Mouse (Mus musculus): Measurements from ENCODE around the gene Neurod4. TPM values are rescaled to one million over a fixed set of nuclear protein-coding genes. Genes with fewer than 3 reads are reported as not detected.
A peak's percentile ranks its signal among the peaks of the same experiment; 100 is the strongest.

Gene Neurod4
- polyA plus RNA-seq (2015; fragmentation: Nextera tagmentation; extraction: Ambion mirVana), result not detected in 2 replicates

DNA sequence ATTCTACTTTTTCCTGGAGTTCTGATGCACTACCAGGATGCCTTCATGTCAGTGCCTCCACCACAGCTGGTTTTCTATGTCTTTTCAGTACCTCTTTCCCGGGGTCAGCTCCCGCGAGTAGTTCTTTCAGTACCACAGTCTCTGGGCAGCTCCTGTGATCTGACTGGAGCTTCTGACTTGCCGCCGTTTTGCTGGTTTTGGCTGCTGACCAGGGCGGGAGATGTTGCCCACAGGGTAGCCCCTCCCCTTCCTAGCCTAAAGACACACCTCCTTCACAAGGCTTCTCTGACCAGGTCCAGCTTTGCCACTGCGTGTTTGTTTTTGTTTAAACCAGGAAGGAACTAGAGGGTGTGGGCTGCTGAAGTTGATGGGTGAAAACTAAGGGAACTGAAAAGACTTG lies at the start of gene Neurod4:
Gene Neurod4, minus strand, starts transcription at position 175 of the 400 bp plus-strand sequence.
- 2% methylated on average over 7 of the region's 7 CpGs for WGBS
- Histone ChIP-seq H3K9ac (ENCODE audit: low read length) (no peak within 1 kb of the TSS), H3K27me3 (ENCODE audit: control insufficient read depth, insufficient read depth, low read depth, low read length) (no peaks in the 10 kb centered on the region), H3K9me3 (ENCODE audit: control insufficient read depth, low read length) (no peaks in the 10 kb centered on the region), H3K4me3 (ENCODE audit: low read length) (no peak within 1 kb of the TSS), H3K27ac (ENCODE audit: low read length) (no peak within 1 kb of the TSS), H3K4me2 (ENCODE audit: low read depth, low read length) (no peak within 1 kb of the TSS), H3K4me1 (replicated peaks; ENCODE audit: control insufficient read depth, insufficient read depth, low read length) (no peaks in the 10 kb centered on the region), H3K36me3 (ENCODE audit: control insufficient read depth, insufficient read depth, low read length) (no peaks in the 10 kb centered on the region)
- ATAC-seq (ENCODE audit: low read depth), result 0 out of 2 replicates have a peak, but pooled peaks have one; percentile 34

DNA sequence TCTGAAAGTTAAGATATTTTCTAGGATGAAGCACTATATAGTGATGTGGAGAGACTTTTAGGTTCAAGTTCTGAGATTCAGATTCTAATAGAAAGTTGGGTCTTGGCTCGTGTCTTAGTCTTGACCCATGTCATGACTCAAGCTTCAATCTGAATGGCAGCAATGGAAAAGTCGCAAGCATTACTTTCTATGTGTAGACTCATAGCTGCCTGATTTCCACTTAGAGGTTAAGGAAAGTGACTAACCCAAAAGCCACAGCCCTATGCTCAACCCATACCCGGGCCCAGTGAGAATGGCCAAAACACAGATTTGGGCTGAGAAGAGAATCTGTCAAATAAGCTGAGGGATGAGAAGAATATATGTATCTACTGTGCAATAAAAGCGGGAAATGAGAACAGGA lies 44.2 kb upstream of the Neurod4 start:
- Histone ChIP-seq H3K4me3 (ENCODE audit: low read length) (no peak overlapping the region), H3K4me1 (replicated peaks; ENCODE audit: control insufficient read depth, insufficient read depth, low read length) (no peaks in the 10 kb centered on the region), H3K36me3 (ENCODE audit: control insufficient read depth, insufficient read depth, low read length) (no peaks in the 10 kb centered on the region), H3K9ac (ENCODE audit: low read length) (no peak overlapping the region), H3K27ac (ENCODE audit: low read length) (no peak overlapping the region), H3K4me2 (ENCODE audit: low read depth, low read length) (no peak overlapping the region), H3K27me3 (ENCODE audit: control insufficient read depth, insufficient read depth, low read depth, low read length) (no peaks in the 10 kb centered on the region), H3K9me3 (ENCODE audit: control insufficient read depth, low read length) (no peaks in the 10 kb centered on the region)
- WGBS, result 79% methylated on average over 4 of the region's 4 CpGs
- ATAC-seq (ENCODE audit: low read depth), result no peak

DNA sequence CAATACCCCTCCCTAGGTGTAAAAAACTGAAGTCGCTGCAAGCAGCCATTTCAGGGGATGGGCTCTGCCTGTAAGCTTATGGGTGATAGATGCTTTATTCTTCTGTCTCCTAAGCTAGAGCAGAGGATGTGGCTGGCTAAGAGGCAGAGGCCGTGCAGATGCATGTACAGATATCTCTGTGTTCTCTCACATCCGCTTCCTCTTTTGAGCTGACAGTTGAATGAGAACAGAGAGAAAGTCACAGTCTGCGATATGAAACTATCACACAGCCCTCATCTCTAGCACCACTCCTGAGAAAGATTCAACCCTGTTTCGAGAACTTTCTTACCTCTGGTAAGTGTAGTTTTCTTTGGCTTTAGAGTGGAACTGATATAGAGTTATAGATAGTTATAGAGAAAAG lies 42.6 kb upstream of the Neurod4 start, which contains the start of gene Tespa1:
Gene Tespa1, plus strand, starts transcription at position 234 of the 400 bp plus-strand sequence.
- Histone ChIP-seq H3K4me3 (ENCODE audit: low read length) (no peak within 1 kb of the TSS), H3K36me3 (ENCODE audit: control insufficient read depth, insufficient read depth, low read length) (no peaks in the 10 kb centered on the region), H3K4me2 (ENCODE audit: low read depth, low read length) (no peak within 1 kb of the TSS), H3K27me3 (ENCODE audit: control insufficient read depth, insufficient read depth, low read depth, low read length) (no peaks in the 10 kb centered on the region), H3K9ac (ENCODE audit: low read length) (no peak within 1 kb of the TSS), H3K27ac (ENCODE audit: low read length) (no peak within 1 kb of the TSS), H3K9me3 (ENCODE audit: control insufficient read depth, low read length) (no peaks in the 10 kb centered on the region), H3K4me1 (replicated peaks; ENCODE audit: control insufficient read depth, insufficient read depth, low read length) (no peaks in the 10 kb centered on the region)
- ATAC-seq (ENCODE audit: low read depth), result no peak
- WGBS, result 69% methylated on average over 5 of the region's 5 CpGs

DNA sequence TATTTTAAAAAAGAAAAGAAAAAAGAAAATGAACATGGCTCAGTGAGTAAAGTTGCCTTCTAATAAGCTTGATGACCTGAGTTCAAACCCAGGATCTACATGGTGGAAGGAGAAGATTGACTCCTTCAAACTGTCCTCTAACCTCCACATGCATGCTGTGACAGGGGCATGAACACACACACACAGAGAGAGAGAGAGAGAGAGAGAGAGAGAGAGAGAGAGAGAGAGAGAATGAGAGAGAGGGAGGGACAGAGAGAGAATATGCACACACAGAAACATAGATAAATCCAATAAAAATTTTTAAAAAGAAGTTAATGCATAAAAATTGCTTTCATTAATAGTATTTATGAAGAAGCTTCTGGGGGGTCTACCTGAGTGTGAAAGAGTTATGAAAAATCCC lies 42.0 kb upstream of the Neurod4 start:
- Histone ChIP-seq H3K27ac (ENCODE audit: low read length) (no peak overlapping the region), H3K4me2 (ENCODE audit: low read depth, low read length) (no peak overlapping the region), H3K36me3 (ENCODE audit: control insufficient read depth, insufficient read depth, low read length) (no peaks in the 10 kb centered on the region), H3K9ac (ENCODE audit: low read length) (no peak overlapping the region), H3K4me1 (replicated peaks; ENCODE audit: control insufficient read depth, insufficient read depth, low read length) (no peaks in the 10 kb centered on the region), H3K9me3 (ENCODE audit: control insufficient read depth, low read length) (no peaks in the 10 kb centered on the region), H3K4me3 (ENCODE audit: low read length) (no peak overlapping the region), H3K27me3 (ENCODE audit: control insufficient read depth, insufficient read depth, low read depth, low read length) (no peaks in the 10 kb centered on the region)
- ATAC-seq (ENCODE audit: low read depth), result no peak

DNA sequence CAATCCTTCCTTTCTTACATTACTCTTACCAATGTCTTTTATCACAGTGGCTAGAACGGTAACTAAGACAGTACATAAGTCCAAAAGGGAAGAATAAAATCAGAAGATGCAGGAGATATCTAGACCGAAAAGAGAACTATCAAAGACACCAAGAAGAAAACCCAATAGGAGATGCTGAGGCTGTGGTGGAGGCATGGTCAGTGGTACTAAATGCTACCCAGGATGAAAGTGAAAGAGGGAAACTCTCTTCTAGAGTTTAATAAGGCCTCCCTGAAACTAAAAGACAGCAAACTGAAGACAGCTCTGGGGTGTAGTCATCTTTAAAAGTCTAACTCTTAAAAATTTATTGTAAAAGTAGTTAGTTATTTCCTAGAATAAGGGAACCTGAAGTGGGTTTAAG lies 40.7 kb upstream of the Neurod4 start:
- Histone ChIP-seq H3K27ac (ENCODE audit: low read length) (no peak overlapping the region), H3K4me2 (ENCODE audit: low read depth, low read length) (no peak overlapping the region), H3K9me3 (ENCODE audit: control insufficient read depth, low read length) (no peaks in the 10 kb centered on the region), H3K27me3 (ENCODE audit: control insufficient read depth, insufficient read depth, low read depth, low read length) (no peaks in the 10 kb centered on the region), H3K36me3 (ENCODE audit: control insufficient read depth, insufficient read depth, low read length) (no peaks in the 10 kb centered on the region), H3K4me3 (ENCODE audit: low read length) (no peak overlapping the region), H3K9ac (ENCODE audit: low read length) (no peak overlapping the region), H3K4me1 (replicated peaks; ENCODE audit: control insufficient read depth, insufficient read depth, low read length) (no peaks in the 10 kb centered on the region)
- 78% methylated on average over 2 of the region's 2 CpGs for WGBS
- ATAC-seq (ENCODE audit: low read depth), result no peak

DNA sequence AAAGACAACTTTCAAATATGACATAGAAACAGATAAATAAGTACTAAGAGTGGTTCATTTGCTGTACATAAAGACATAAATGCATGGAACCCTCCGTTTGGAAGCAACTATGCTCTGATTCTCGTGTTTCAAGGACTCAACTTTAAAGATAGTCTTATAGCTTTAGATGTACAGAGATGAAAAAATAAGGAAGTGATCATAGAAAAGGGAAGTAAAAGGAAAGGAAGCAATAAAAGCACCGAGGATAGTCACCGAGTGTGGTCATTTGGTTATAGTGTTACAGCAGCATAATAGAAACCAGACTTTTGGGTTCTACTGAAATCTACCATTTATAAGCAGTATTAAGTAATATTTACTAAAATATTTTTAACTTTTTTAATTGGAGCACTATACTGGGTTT lies 38.7 kb upstream of the Neurod4 start:
- no peaks in the 10 kb centered on the region for H3K4me1 ChIP-seq (replicated peaks; ENCODE audit: control insufficient read depth, insufficient read depth, low read length)
- no peaks in the 10 kb centered on the region for H3K27me3 ChIP-seq (ENCODE audit: control insufficient read depth, insufficient read depth, low read depth, low read length)
- no peaks in the 10 kb centered on the region for H3K36me3 ChIP-seq (ENCODE audit: control insufficient read depth, insufficient read depth, low read length)
- H3K9ac ChIP-seq (ENCODE audit: low read length), result no peak overlapping the region
- 66% methylated on average over 4 of the region's 4 CpGs for WGBS
- no peak for ATAC-seq (ENCODE audit: low read depth)
- no peak overlapping the region for H3K4me2 ChIP-seq (ENCODE audit: low read depth, low read length)
- no peak overlapping the region for H3K27ac ChIP-seq (ENCODE audit: low read length)
- no peaks in the 10 kb centered on the region for H3K9me3 ChIP-seq (ENCODE audit: control insufficient read depth, low read length)
- no peak overlapping the region for H3K4me3 ChIP-seq (ENCODE audit: low read length)

DNA sequence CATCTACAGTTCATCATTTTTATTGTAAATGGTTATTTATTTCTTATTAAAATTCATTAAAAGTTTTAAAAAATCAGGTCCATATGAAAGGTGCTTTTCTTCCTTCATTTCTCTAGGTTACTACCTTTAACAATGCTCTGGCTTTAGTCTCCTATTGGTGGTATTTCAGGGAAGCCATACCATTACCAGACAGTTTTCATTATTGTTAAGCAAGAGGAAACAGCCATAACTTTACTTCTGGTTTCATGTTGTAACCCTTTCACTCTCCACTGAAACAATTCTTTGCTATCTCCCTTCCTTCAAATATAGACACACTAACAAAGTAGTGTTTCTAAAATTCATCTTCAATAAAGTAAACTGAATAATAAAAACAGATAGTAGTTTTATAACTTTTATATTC lies 35.8 kb upstream of the Neurod4 start:
- Histone ChIP-seq H3K4me3 (ENCODE audit: low read length) (no peak overlapping the region), H3K27ac (ENCODE audit: low read length) (no peak overlapping the region), H3K36me3 (ENCODE audit: control insufficient read depth, insufficient read depth, low read length) (no peaks in the 10 kb centered on the region), H3K27me3 (ENCODE audit: control insufficient read depth, insufficient read depth, low read depth, low read length) (no peaks in the 10 kb centered on the region), H3K9me3 (ENCODE audit: control insufficient read depth, low read length) (no peaks in the 10 kb centered on the region), H3K4me2 (ENCODE audit: low read depth, low read length) (no peak overlapping the region), H3K4me1 (replicated peaks; ENCODE audit: control insufficient read depth, insufficient read depth, low read length) (no peaks in the 10 kb centered on the region), H3K9ac (ENCODE audit: low read length) (no peak overlapping the region)
- no peak for ATAC-seq (ENCODE audit: low read depth)

DNA sequence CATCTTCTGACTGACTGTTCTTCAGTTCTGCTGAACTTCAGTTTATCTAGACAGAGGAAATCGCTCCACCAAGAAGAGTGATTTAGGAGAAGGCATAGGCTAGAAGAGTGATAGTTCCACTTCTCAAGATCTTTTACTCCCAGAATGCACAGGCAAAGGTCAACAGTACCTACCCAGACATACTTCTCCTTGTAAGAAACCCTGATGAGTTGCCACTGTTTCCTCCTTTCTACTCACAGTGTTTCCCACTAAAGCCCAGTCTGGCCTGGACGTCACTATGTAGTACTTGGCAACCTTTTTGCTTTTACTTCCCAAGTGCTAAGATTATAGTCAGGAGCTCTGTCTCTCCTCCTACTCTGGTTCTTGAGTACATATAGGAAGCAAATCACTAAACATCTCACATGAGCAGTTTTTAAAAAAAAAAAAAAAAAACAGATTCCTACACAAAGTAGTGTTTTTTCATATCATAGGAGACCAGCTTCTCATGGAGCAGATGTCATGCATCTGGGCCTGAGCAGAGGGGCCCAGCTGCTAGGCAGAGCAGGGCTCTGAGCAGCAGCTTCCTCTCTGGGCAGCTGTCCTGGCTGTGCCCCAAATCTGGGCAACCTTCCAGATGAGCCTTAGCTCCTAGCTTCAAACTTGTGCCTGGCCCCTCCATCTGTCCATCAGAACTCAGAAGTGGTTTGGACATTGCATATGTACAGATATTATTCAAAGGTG lies 34.2 kb upstream of the Neurod4 start:
- WGBS, result 53% methylated on average over 2 of the region's 2 CpGs

DNA sequence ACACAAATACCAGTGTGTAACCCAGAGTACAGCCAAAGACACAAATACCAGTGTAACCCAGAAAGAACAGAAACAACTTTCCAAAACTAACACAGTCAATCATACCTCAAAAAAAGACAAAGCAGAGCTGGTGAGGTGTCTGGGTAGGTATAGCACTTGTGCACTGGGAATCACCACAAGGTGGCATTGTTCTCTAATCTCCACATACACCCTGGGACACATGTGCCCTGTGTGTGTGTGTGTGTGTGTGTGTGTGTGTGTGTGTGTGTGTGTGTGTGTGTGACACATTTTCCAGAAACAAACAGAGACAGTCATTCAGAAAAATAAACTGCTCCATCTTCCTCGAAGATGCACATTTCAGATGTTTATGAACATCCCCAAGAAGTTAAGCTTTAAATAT lies 33.5 kb upstream of the Neurod4 start:
- Histone ChIP-seq H3K27me3 (ENCODE audit: control insufficient read depth, insufficient read depth, low read depth, low read length) (no peaks in the 10 kb centered on the region), H3K9ac (ENCODE audit: low read length) (no peak overlapping the region), H3K4me3 (ENCODE audit: low read length) (no peak overlapping the region), H3K4me2 (ENCODE audit: low read depth, low read length) (no peak overlapping the region), H3K4me1 (replicated peaks; ENCODE audit: control insufficient read depth, insufficient read depth, low read length) (no peaks in the 10 kb centered on the region), H3K36me3 (ENCODE audit: control insufficient read depth, insufficient read depth, low read length) (no peaks in the 10 kb centered on the region), H3K27ac (ENCODE audit: low read length) (no peak overlapping the region), H3K9me3 (ENCODE audit: control insufficient read depth, low read length) (no peaks in the 10 kb centered on the region)
- WGBS, result 50% methylated on average over 1 of the region's 1 CpGs
- ATAC-seq (ENCODE audit: low read depth), result no peak

More for the DNA sequence above, 34.2 kb upstream of the Neurod4 start:
- ATAC-seq (ENCODE audit: low read depth), result peak; percentile 68; the same call in 1 of the 2 replicates
- Histone ChIP-seq H3K27ac (ENCODE audit: low read length) (no peak overlapping the region), H3K9ac (ENCODE audit: low read length) (no peak overlapping the region), H3K4me3 (ENCODE audit: low read length) (no peak overlapping the region), H3K4me2 (ENCODE audit: low read depth, low read length) (no peak overlapping the region), H3K4me1 (replicated peaks; ENCODE audit: control insufficient read depth, insufficient read depth, low read length) (no peaks in the 10 kb centered on the region), H3K36me3 (ENCODE audit: control insufficient read depth, insufficient read depth, low read length) (no peaks in the 10 kb centered on the region), H3K27me3 (ENCODE audit: control insufficient read depth, insufficient read depth, low read depth, low read length) (no peaks in the 10 kb centered on the region), H3K9me3 (ENCODE audit: control insufficient read depth, low read length) (no peaks in the 10 kb centered on the region)

Data from lung, embryonic 16.5 days (tissue).